Mouse (Mus musculus) monocyte, adult 5-6 weeks (primary cell): ENCODE results near the gene Pomgnt2. TPM values are rescaled to one million over a fixed set of nuclear protein-coding genes. Genes with fewer than 3 reads are reported as not detected.
A peak's percentile ranks its signal among the peaks of the same experiment; 100 is the strongest.

ENCODE experiments used
- ATAC-seq: fragments of 153-309, 156-312 bp; replicated peaks from 2 replicates; pipeline ENCODE4 v1.8.0; 2017; ENCODE audit warnings: mild to moderate bottlenecking; ENCODE audit not compliant: low TSS enrichment, insufficient number of reproducible peaks, severe bottlenecking, poor library complexity, low FRiP score
- total RNA-seq: library from RNA; stranded (forward); fragments of 200-1000, 200-491, 200-594 nt; gene quantifications from 3 replicates; pipeline ENCODE4 v1.2.3, GENCODE M21; 2017

Gene Pomgnt2
- total RNA-seq, 1 experiment from 2014 or later, result not detected

DNA sequence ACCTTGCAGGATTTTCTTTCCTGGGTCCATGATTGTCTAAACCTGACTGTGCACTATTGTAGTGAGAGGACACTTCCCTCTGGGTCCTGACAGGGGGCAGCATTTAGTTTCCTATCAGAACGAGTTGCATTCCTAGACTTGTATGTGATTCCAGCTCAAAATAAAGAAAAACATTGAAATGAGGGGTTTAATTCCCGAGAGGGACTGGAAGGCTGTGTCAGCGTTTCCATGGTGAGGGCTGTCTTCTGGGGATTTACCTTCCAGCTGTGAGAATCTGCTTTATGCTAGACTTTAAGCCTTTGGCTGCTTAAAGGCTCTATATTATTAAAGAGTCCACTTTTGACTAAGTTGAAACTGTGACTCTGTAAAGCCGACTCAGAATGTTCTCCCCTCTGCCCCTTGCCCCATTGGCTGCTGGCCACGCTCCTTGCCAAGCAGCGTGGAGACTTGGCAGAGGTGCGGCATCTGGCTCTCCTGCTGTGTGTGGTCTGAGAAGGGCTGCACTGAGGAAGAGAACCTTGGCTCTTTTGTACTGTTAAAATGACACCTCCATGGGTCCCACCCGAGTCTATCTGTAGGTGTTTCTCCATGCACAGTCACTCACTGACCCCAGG, 22.0 kb upstream of the Pomgnt2 start:
- no peak for ATAC-seq

GRCm38 (mm10) chr9:122018079-122018478, 21.2 kb upstream of the Pomgnt2 start:
- ATAC-seq, result no peak

DNA sequence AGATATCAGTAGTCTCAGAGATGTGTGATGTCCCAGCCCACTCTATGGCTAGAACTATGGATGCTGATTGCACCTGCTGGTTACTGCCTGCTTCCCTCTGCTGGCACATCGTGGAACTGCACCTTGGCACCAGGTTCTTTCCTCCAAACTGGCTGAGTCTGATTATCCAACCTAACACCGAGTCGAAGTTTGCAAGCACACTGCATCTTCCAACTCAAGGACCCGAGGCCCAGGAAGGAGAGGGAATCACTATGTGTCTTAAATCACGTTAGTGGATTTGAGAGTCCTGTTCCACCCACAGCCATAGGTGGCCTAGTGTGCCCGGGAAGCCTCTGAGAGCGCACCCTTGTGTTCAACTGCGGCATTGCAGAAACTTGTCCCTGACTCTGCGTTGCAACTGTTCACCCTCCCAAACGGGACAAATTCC, 17.3 kb upstream of the Pomgnt2 start:
- peak; percentile 75 for ATAC-seq

GRCm38 (mm10) chr9:122013629-122014028, 16.7 kb upstream of the Pomgnt2 start:
- no peak for ATAC-seq

DNA sequence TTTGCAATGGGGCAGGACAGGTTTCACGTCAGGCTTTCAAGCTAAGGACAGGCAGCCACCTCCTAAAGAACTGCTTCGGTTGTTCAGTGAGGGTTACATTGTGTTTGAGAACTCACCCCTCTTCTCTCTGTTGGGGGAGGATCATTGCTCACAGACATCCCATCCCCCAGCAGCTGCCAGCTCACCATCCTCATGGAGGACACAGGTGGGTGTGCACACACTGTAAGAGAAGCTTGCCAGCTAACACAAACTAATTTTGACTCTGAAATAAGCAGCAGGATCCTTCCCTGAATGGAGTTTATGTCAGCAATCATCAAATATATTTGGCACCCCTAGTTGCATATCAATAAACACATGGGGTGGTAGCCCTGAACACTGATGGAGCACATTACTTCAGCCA, 15.9 kb upstream of the Pomgnt2 start:
- no peak for ATAC-seq

GRCm38 (mm10) chr9:122010751-122011150, 13.8 kb upstream of the Pomgnt2 start:
- ATAC-seq, result no peak

DNA sequence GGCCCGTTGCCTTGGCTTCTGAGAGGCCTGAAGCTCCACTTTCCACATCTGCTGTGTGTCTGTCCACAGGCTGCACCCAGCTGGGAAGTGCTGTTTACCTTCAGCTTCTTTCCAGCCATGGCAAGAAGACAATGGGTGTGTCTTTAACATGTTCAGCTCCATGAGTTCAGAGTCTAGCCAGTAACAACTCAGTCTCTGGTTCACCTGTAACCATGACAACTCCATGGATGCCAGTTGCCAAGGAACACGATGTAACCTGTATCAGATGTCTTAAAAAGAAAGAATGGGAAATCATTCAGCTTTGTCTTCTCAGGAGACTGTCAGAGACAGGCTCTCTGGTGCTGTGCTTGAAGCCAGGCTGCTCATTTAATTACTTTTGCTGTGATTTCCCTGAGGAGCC, 12.0 kb upstream of the Pomgnt2 start:
- ATAC-seq, result no peak

DNA sequence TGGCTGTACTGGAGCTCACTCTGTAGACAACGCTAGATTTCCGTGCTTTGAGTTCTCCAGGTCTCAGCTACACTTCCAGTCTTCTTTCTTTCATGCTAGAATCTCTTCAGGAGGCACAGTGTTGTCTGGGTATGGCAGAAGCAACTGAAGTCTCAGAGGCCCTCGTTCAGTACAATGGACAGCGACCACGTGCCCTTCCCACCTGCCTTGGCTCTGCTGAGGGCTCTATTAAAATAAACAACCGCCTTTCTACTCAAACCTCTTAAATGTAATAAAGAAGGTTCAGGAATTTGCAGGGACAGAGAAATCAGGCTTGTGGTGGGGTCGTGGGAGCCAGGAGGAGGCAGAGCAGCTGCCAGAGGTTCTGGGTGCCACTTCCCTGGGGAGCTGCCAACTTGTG, 9.7 kb upstream of the Pomgnt2 start:
- no peak for ATAC-seq

DNA sequence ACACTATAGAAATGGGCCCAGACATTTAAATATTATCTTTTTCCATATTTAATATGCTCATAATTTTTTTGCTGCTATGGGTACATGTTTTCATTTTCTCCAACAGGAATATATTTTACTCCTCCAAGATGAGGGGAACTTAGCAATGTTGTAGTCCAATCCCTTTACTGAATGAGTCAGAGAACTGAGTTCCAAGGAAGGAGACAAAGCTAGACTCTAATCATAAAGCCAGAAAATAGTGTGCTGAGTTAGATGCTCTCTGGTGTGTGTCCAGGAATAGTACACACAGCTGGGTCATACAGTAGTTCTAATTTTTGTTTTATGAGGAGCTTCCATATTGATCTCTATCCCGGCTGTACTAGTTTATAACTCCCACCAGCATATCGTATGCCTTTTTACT, 9.3 kb upstream of the Pomgnt2 start:
- ATAC-seq, result no peak

DNA sequence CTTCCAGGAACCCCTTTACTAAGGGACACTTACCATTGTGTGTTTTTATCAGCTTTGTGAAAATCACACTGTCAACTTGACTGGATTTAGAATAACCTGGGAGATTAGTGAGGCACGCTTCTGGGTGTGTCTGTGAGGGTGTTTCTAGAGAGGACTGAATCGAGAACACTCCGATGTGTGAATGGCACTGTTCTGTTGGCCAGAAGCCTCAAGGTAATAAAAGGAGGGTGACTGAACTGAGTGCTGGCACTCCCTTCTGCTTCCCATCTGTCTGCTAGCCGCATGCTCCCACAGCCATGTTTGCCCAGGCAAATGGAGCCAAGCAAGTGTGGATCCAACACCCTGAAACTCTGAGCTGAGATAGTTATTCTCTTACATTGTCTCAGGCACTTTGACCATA, 1.1 kb upstream of the Pomgnt2 start:
- ATAC-seq, result no peak

- ATAC-seq, result no peak
These were observed 1.3 kb downstream of the Pomgnt2 start for GRCm38 (mm10) chr9:121995508-121996131.

DNA sequence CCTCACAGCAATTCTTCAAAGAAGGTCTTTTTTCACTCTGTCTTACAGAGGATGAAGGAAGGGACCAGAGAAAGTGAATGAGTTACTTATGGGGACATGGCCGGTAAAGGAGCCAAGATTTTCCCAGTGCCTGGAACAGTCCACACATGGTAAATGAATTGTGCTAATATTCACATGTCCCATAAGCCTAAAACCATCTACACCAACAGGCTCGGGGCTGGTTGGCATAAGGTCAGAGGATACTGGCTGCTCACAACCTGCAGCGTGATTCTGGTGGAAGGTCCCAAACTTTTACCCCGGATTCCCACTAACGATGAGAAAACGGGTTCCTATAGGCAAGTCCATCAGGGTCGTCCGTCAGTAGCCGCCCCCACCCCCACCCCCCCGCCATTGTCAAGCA, 1.8 kb downstream of the Pomgnt2 start:
- ATAC-seq, result no peak

- ATAC-seq, result no peak
These were observed 3.9 kb downstream of the Pomgnt2 start for GRCm38 (mm10) chr9:121993047-121993446.

DNA sequence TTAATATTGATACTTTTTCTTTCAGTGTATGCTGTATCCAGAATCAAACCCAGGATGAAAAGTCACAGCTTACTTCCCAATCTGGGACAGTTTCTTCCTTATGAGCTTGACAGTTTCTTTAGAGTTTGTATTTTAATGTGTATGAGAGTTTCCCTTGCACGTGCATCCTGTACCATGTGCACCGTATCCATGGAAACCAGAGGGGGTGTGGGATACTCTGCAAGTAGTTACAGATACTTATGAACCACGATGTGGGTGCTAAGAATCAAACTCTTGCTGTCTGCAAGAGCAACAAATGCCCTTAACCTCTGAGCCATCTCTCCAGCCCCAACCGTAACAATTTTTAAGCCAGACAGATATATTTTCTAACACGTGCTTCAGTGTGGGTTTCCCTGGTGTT, 5.9 kb downstream of the Pomgnt2 start:
- ATAC-seq, result no peak

DNA sequence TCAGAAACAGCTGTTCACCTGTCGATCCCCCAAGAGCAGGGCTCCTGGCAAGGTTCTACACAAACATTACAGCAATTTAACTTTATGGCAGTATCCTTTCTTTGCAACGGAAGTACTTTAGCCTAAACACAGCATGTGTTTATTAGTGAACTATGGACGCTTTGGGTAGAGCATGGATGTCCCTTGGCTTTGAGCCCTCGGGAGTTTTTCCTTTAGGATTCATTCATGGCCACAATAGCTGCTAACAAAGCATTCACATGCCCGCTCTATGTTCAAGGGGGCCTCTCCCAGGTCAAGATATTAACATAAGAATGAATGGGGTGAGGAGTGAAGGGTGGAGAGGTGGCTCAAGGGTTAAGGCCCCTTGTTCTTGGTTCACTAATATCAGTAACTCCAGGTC, 7.4 kb downstream of the Pomgnt2 start:
- no peak for ATAC-seq

GRCm38 (mm10) chr9:121988910-121989309, 8.0 kb downstream of the Pomgnt2 start:
- ATAC-seq, result no peak

GRCm38 (mm10) chr9:121984465-121985461, 12.1 kb downstream of the Pomgnt2 start:
- ATAC-seq, result peak; percentile 57; the same call in 1 of the 2 replicates

DNA sequence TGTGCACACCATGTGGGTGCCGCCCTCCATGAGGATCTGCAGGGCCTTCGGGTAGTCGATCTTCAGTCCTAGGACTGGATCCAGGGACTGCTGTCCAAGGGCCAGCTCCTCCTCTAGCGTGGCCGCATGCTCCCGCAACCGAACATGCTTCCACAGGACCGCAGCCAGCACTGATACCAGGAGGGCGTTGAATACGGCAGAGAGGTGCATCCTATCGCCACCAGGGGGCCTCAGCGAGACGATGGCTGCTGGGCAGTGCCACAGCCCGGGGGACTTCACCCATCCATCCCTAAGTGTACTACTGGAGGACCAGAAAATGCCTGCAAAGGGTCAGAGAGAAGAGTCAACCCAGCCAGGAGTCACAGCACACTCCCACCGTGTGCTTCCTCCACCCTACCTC, 13.4 kb downstream of the Pomgnt2 start:
- ATAC-seq, result no peak

DNA sequence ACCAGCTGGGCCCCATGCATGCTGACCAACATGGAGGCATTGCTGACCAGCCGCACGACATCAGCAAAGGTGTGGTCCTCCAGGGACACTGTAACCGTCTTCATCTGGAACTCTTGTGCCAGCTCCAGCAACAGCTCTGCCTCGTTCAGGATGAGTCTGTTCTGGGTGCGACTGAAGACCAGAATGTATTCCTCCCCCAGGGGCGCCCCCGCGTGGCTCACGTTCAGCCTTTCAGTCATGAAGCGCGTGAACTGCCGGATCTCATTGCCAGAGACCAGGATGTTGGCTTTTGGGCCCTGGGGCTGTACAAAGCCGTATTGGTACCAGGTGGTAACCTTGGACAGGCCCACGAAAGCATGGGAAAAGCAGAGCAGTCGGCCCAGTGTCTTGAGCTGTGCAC, 14.2 kb downstream of the Pomgnt2 start:
- ATAC-seq, result no peak

DNA sequence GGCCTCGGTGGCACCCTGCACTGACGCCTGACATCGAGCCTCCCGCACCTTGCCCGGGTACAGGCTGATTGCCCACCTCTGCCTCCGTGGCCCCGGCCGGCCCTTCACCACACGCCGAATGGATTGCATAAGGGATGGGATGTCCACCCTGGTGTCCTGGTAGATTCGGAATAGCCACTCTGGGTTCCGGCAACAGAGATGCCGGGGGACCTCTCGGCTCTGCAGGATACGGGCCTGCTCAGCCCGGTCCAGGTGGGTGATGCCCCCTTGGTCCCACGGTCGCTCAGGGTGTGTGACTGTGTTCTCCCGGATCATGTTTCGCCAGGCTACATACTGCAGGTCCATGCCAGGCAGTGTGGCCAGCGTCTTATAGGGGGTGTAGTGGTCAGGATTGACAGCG, 14.7 kb downstream of the Pomgnt2 start:
- no peak for ATAC-seq
